Comparison of ENCODE assay signal across 8 mouse cellular contexts in genomic region chr13:109684985-109685295, GRCm38 (mm10).
DNase-seq lines count a peak whose midpoint lies in the region; ATAC-seq and TF ChIP-seq lines count a peak whose summit lies in the region.

No protein-coding gene starts in this region.

- TF ChIP-seq CTCF in gastrocnemius, adult 2 months (IDR thresholded peaks at IDR 0.05), result no peak
- TF ChIP-seq CTCF in C2C12 (IDR thresholded peaks at IDR 0.05; ENCODE audit: control insufficient read depth, insufficient read depth, insufficient read length), result no peak

- peaks cover 53% of the 10 kb centered on the region for H3K79me2 ChIP-seq in C2C12 (ENCODE audit: control insufficient read depth, insufficient read depth)

- 8% methylated on average over 3 of the region's 3 CpGs for whole genome bisulfite sequencing in forebrain, embryonic 15.5 days
- 17% methylated on average over 3 of the region's 3 CpGs for WGBS in liver, embryonic 15.5 days (ENCODE audit: insufficient replicate concordance)

- intact Hi-C loops in gastrocnemius, adult 2 months (cut with DNase I), result loop anchor here (5.0 kb wide), 1 partner anchor 53 kb away; no protein-coding TSS in a partner anchor

- peak overlapping the region; percentile 14 for H3ac ChIP-seq in C2C12 (ENCODE audit: control insufficient read depth, insufficient read length, low read depth)

- no peak overlapping the region for H3K9ac ChIP-seq in forebrain, embryonic 15.5 days (replicated peaks)
- peak overlapping the region; percentile 80 for H3K9ac ChIP-seq in liver, embryonic 15.5 days

- H3K9me3 ChIP-seq in forebrain, embryonic 15.5 days, result no peaks in the 10 kb centered on the region
- no peaks in the 10 kb centered on the region for H3K9me3 ChIP-seq in liver, embryonic 15.5 days (replicated peaks)

- H3K36me3 ChIP-seq in C2C12 (ENCODE audit: control insufficient read depth, insufficient read depth), result peaks cover 3% of the 10 kb centered on the region
- no peaks in the 10 kb centered on the region for H3K36me3 ChIP-seq in forebrain, embryonic 15.5 days
- no peaks in the 10 kb centered on the region for H3K36me3 ChIP-seq in liver, embryonic 15.5 days (replicated peaks)

- peak overlapping the region; percentile 86 for H3K27ac ChIP-seq in gastrocnemius, adult 2 months
- no peak overlapping the region for H3K27ac ChIP-seq in forebrain, embryonic 15.5 days (replicated peaks)
- H3K27ac ChIP-seq in liver, embryonic 15.5 days (replicated peaks), result peak overlapping the region; percentile 96

- peak overlapping the region; percentile 87 for H3K4me3 ChIP-seq in gastrocnemius, adult 2 months
- peak overlapping the region; percentile 57 for H3K4me3 ChIP-seq in C2C12 (ENCODE audit: insufficient read depth, poor library complexity, severe bottlenecking)
- H3K4me3 ChIP-seq in forebrain, embryonic 15.5 days, result peak overlapping the region; percentile 42
- H3K4me3 ChIP-seq in liver, embryonic 15.5 days (replicated peaks), result peak overlapping the region; percentile 68

- peaks cover 43% of the 10 kb centered on the region for H3K79me3 ChIP-seq in C2C12 (ENCODE audit: low read depth)

- no peaks in the 10 kb centered on the region for H3K27me3 ChIP-seq in C2C12 (ENCODE audit: control insufficient read depth, insufficient read depth, insufficient read length)
- no peaks in the 10 kb centered on the region for H3K27me3 ChIP-seq in forebrain, embryonic 15.5 days
- no peaks in the 10 kb centered on the region for H3K27me3 ChIP-seq in liver, embryonic 15.5 days

- H3K4me2 ChIP-seq in forebrain, embryonic 15.5 days (replicated peaks), result peak overlapping the region; percentile 59
- H3K4me2 ChIP-seq in liver, embryonic 15.5 days, result peak overlapping the region; percentile 68

- DNase-seq in gastrocnemius, adult 2 months, result no peak
- no peak for DNase-seq in gastrocnemius, postnatal 4 days (ENCODE audit: low spot score in 2 of 2)
- DNase-seq in ovary, adult 18-20 months (ENCODE audit: low spot score), result no peak
- DNase-seq in adrenal gland, postnatal 36 days, result no peak
- DNase-seq in embryo, embryonic 9.5 days (ENCODE audit: extremely low spot score), result no peak

- H3K4me1 ChIP-seq in forebrain, embryonic 15.5 days, result peaks cover 21% of the 10 kb centered on the region
- H3K4me1 ChIP-seq in liver, embryonic 15.5 days (replicated peaks), result peaks cover 68% of the 10 kb centered on the region

- ATAC-seq in forebrain, embryonic 15.5 days (replicated peaks), result no peak
- no peak for ATAC-seq in liver, embryonic 15.5 days (ENCODE audit: insufficient read depth)

TF ChIP-seq in C2C12, 6 proteins besides CTCF, POLR2A, EP300 and RAD21:
- no peak for TF ChIP-seq FOSL1 (IDR thresholded peaks at IDR 0.05; ENCODE audit: insufficient read depth, low read length, poor library complexity, severe bottlenecking)
- peak; percentile 4 for TF ChIP-seq USF1 (IDR thresholded peaks at IDR 0.05; ENCODE audit: low read depth)
- no peak for TF ChIP-seq MYOD1 (IDR thresholded peaks at IDR 0.05; ENCODE audit: control insufficient read depth, insufficient read length, low read depth)
